ENCODE assay signal across 21 mouse cellular contexts in genomic region chr9:40224289-40224688, GRCm38 (mm10). TPM values are rescaled to one million over a fixed set of nuclear protein-coding genes. Genes with fewer than 3 reads are reported as not detected.
DNase-seq lines count a peak whose midpoint lies in the region; ATAC-seq and TF ChIP-seq lines count a peak whose summit lies in the region.
"Had no signal": no experiment of that assay in that cellular context is flagged by ENCODE, and none has a peak within 500 bp of the region (broad histone marks: within the 10 kb centered on the region; RNA-seq: fewer than 3 reads in every experiment).

No protein-coding gene starts in this region.

- no peak overlapping the region for H3K4me2 ChIP-seq in forebrain, postnatal 0 days (ENCODE audit: low read depth)
- no peak overlapping the region for H3K4me2 ChIP-seq in lung, embryonic 14.5 days
- H3K4me2 ChIP-seq: forebrain, embryonic 13.5 days; heart, embryonic 15.5 days; kidney, embryonic 15.5 days; limb, embryonic 12.5 days; midbrain, embryonic 12.5 days had no signal

- no peak for DNase-seq in forebrain, postnatal 0 days
- no peak for DNase-seq in forebrain, embryonic 10.5 days (ENCODE audit: extremely low spot score, low spot score)
- DNase-seq in lung, embryonic 14.5 days, result no peak
- no peak for DNase-seq in lung, adult 18-20 months
- no peak for DNase-seq in ES-E14 (ENCODE audit: low read depth, low spot score)
- DNase-seq in retina, postnatal 1 day, result peak; percentile 9
- DNase-seq: adrenal gland, postnatal 10 days; thymus, postnatal 4 days had no signal

- no peak overlapping the region for H3K27ac ChIP-seq in forebrain, postnatal 0 days (ENCODE audit: low read depth, low read length)
- no peak overlapping the region for H3K27ac ChIP-seq in forebrain, embryonic 10.5 days
- H3K27ac ChIP-seq in lung, embryonic 14.5 days (ENCODE audit: low read depth), result no peak overlapping the region
- H3K27ac ChIP-seq in ES-E14 (ENCODE audit: insufficient read depth, low read depth, low read length, poor library complexity, severe bottlenecking), result no peak overlapping the region
- H3K27ac ChIP-seq: forebrain, embryonic 13.5 days; heart, embryonic 15.5 days; hindbrain, embryonic 10.5 days; kidney, embryonic 15.5 days; limb, embryonic 12.5 days; liver, embryonic 14.5 days; midbrain, embryonic 12.5 days had no signal

- TF ChIP-seq CTCF in forebrain, postnatal 0 days (IDR thresholded peaks at IDR 0.05; ENCODE audit: low read depth), result peak; percentile 54
- TF ChIP-seq CTCF in lung, embryonic 14.5 days (IDR thresholded peaks at IDR 0.05; ENCODE audit: low read depth), result peak; percentile 22; the same call in 1 of the 2 replicates

- H3K4me1 ChIP-seq in forebrain, postnatal 0 days (ENCODE audit: insufficient read depth), result no peaks in the 10 kb centered on the region; the same call in 1 of the 2 replicates
- H3K4me1 ChIP-seq in forebrain, embryonic 10.5 days, result no peaks in the 10 kb centered on the region
- no peaks in the 10 kb centered on the region for H3K4me1 ChIP-seq in lung, embryonic 14.5 days (ENCODE audit: insufficient read depth)
- H3K4me1 ChIP-seq in ES-E14 (ENCODE audit: control insufficient read depth in 2 of 2, insufficient read depth in 2 of 2, low read length in 2 of 2, poor library complexity in 1 of 2), result peaks cover 2 to 13% of the 10 kb centered on the region in 2 experiments; a peak in 3 of 4 replicates
- H3K4me1 ChIP-seq: forebrain, embryonic 13.5 days; heart, embryonic 15.5 days; hindbrain, embryonic 10.5 days; kidney, embryonic 15.5 days; limb, embryonic 12.5 days had no signal

- no peaks in the 10 kb centered on the region for H3K27me3 ChIP-seq in forebrain, postnatal 0 days (ENCODE audit: insufficient read depth, low read length)
- H3K27me3 ChIP-seq in forebrain, embryonic 10.5 days (ENCODE audit: poor library complexity, severe bottlenecking), result no peaks in the 10 kb centered on the region
- no peaks in the 10 kb centered on the region for H3K27me3 ChIP-seq in lung, embryonic 14.5 days (ENCODE audit: insufficient read depth, low read length)
- H3K27me3 ChIP-seq: forebrain, embryonic 13.5 days; kidney, embryonic 15.5 days; limb, embryonic 12.5 days; midbrain, embryonic 12.5 days had no signal

- H3K4me3 ChIP-seq in forebrain, postnatal 0 days (ENCODE audit: low read depth, low read length), result no peak overlapping the region
- no peak overlapping the region for H3K4me3 ChIP-seq in forebrain, embryonic 10.5 days
- no peak overlapping the region for H3K4me3 ChIP-seq in lung, embryonic 14.5 days (ENCODE audit: low read depth, low read length)
- H3K4me3 ChIP-seq in ES-E14 (ENCODE audit: insufficient read depth in 1 of 2, low read depth in 1 of 2, low read length in 2 of 2, poor library complexity in 1 of 2, severe bottlenecking in 1 of 2), result no peak overlapping the region
- H3K4me3 ChIP-seq: forebrain, embryonic 13.5 days; heart, embryonic 15.5 days; hindbrain, embryonic 10.5 days; kidney, embryonic 15.5 days; limb, embryonic 12.5 days; midbrain, embryonic 12.5 days had no signal

- H3K9ac ChIP-seq in forebrain, postnatal 0 days, result no peak overlapping the region
- H3K9ac ChIP-seq in lung, embryonic 14.5 days, result no peak overlapping the region
- H3K9ac ChIP-seq in ES-E14 (ENCODE audit: insufficient read depth, low read depth, low read length, poor library complexity, severe bottlenecking), result no peak overlapping the region
- H3K9ac ChIP-seq: forebrain, embryonic 13.5 days; heart, embryonic 15.5 days; kidney, embryonic 15.5 days; limb, embryonic 12.5 days; liver, embryonic 14.5 days; midbrain, embryonic 12.5 days had no signal

- no peaks in the 10 kb centered on the region for H3K36me3 ChIP-seq in forebrain, postnatal 0 days (ENCODE audit: insufficient read depth)
- no peaks in the 10 kb centered on the region for H3K36me3 ChIP-seq in forebrain, embryonic 10.5 days (replicated peaks)
- no peaks in the 10 kb centered on the region for H3K36me3 ChIP-seq in lung, embryonic 14.5 days (ENCODE audit: insufficient read depth)
- peaks cover 18% of the 10 kb centered on the region for H3K36me3 ChIP-seq in ES-E14 (ENCODE audit: control insufficient read depth, insufficient read depth, low read length, poor library complexity, severe bottlenecking)
- H3K36me3 ChIP-seq: G1E; heart, embryonic 15.5 days; hindbrain, embryonic 10.5 days; kidney, embryonic 15.5 days; limb, embryonic 12.5 days; midbrain, embryonic 12.5 days had no signal

- no peak for ATAC-seq in forebrain, postnatal 0 days
- no peak for ATAC-seq in lung, embryonic 14.5 days (ENCODE audit: insufficient read depth)
- ATAC-seq in CD4-positive, CD25-positive, alpha-beta regulatory T cell, adult 4 months, result no peak
- ATAC-seq: forebrain, embryonic 13.5 days; inflammation-experienced regulatory T-cells, adult 6 months had no signal

- in situ Hi-C loops in ES-E14 (cut with MboI; ENCODE audit: low sequenced_read_pairs in 2 of 2, unreplicated experiment in 2 of 2), result no loop called here

- WGBS in forebrain, postnatal 0 days, result 68% methylated on average over 4 of the region's 4 CpGs
- 69% methylated on average over 4 of the region's 4 CpGs for WGBS in forebrain, embryonic 10.5 days
- 65% methylated on average over 4 of the region's 4 CpGs for WGBS in lung, embryonic 14.5 days

- H3K9me3 ChIP-seq in forebrain, postnatal 0 days (ENCODE audit: low read length), result no peaks in the 10 kb centered on the region
- no peaks in the 10 kb centered on the region for H3K9me3 ChIP-seq in forebrain, embryonic 10.5 days
- H3K9me3 ChIP-seq in lung, embryonic 14.5 days (ENCODE audit: low read depth, low read length), result no peaks in the 10 kb centered on the region
- no peaks in the 10 kb centered on the region for H3K9me3 ChIP-seq in ES-E14 (ENCODE audit: control insufficient read depth, insufficient read depth, low read depth, low read length)
- H3K9me3 ChIP-seq: forebrain, embryonic 13.5 days; heart, embryonic 15.5 days; hindbrain, embryonic 10.5 days; kidney, embryonic 15.5 days; limb, embryonic 12.5 days; midbrain, embryonic 12.5 days had no signal

TF ChIP-seq in ES-E14, 5 proteins besides CTCF, POLR2A, EP300 and RAD21:
- TF ChIP-seq ZNF384 (IDR thresholded peaks at IDR 0.05; ENCODE audit: low read depth, low read length), result no peak
- TF ChIP-seq MAFK (IDR thresholded peaks at IDR 0.05; ENCODE audit: insufficient read depth, low read depth, low read length), result 0 out of 2 replicates have a peak, but pooled peaks have one; percentile 27
TF ChIP-seq in ES-E14: peak in this region for 1.

RNA-seq across cellular contexts. Expression of gene Zfp202, which starts 32.2 kb away (rescaled TPM):
- total RNA-seq in forebrain, postnatal 0 days (2014; rRNA removed), result 9.3 and 9.8 TPM in 2 replicates
- 3.7 and 6.6 TPM in 2 replicates for polyA plus RNA-seq in forebrain, postnatal 0 days (2015; fragmentation: Nextera tagmentation; extraction: Ambion mirVana)
- polyA plus RNA-seq in forebrain, embryonic 10.5 days (2016; fragmentation: Nextera tagmentation; extraction: Ambion mirVana), result 7.5 and 8.1 TPM in 2 replicates
- 5.0 and 6.0 TPM in 2 replicates for polyA plus RNA-seq in lung, embryonic 14.5 days (2014; fragmentation: Nextera tagmentation; extraction: Ambion mirVana)
- total RNA-seq in ES-E14 (2012; rRNA removed), result 2.1 and 2.2 TPM in 2 replicates
- polyA plus RNA-seq in CD4-positive, CD25-positive, alpha-beta regulatory T cell, adult 4 months (2017; shearing (Covaris generic)), result 1 to 10 TPM; 1.5 TPM

RNA-seq across cellular contexts. Expression of gene Olfr986, which starts 43.6 kb away (rescaled TPM):
- not detected in 2 replicates for total RNA-seq in forebrain, postnatal 0 days (2014; rRNA removed)
- polyA plus RNA-seq in forebrain, postnatal 0 days (2015; fragmentation: Nextera tagmentation; extraction: Ambion mirVana), result not detected in 2 replicates
- polyA plus RNA-seq in forebrain, embryonic 10.5 days (2016; fragmentation: Nextera tagmentation; extraction: Ambion mirVana), result not detected in 2 replicates
- polyA plus RNA-seq in lung, embryonic 14.5 days (2014; fragmentation: Nextera tagmentation; extraction: Ambion mirVana), result not detected in 2 replicates
- total RNA-seq in ES-E14 (2012; rRNA removed), result 0.31 and 0.53 TPM in 2 replicates
- not detected for polyA plus RNA-seq in CD4-positive, CD25-positive, alpha-beta regulatory T cell, adult 4 months (2017; shearing (Covaris generic))
- total RNA-seq: adrenal gland, postnatal 10 days; granulocyte monocyte progenitor cell, adult 5-6 weeks; left cerebral cortex, adult 8-10 months; neutrophil, adult 5-6 weeks had no signal
- polyA plus RNA-seq: forebrain, embryonic 13.5 days; G1E; heart, embryonic 15.5 days; hindbrain, embryonic 10.5 days; inflammation-experienced regulatory T-cells, adult 6 months; kidney, embryonic 15.5 days; limb, embryonic 12.5 days; liver, embryonic 14.5 days; midbrain, embryonic 12.5 days had no signal

RNA-seq across cellular contexts. Expression of gene Scn3b, which starts 44.7 kb away (rescaled TPM):
- total RNA-seq in forebrain, postnatal 0 days (2014; rRNA removed), result 210 and 226 TPM in 2 replicates
- 114 and 133 TPM in 2 replicates for polyA plus RNA-seq in forebrain, postnatal 0 days (2015; fragmentation: Nextera tagmentation; extraction: Ambion mirVana)
- 1.2 and 2.2 TPM in 2 replicates for polyA plus RNA-seq in forebrain, embryonic 10.5 days (2016; fragmentation: Nextera tagmentation; extraction: Ambion mirVana)
- 2.9 and 4.4 TPM in 2 replicates for polyA plus RNA-seq in lung, embryonic 14.5 days (2014; fragmentation: Nextera tagmentation; extraction: Ambion mirVana)
- total RNA-seq in ES-E14 (2012; rRNA removed), result 3.1 TPM in 2 replicates
- under 1 TPM in 1 of 2 experiments, not detected in 1; 0.13 TPM for polyA plus RNA-seq in CD4-positive, CD25-positive, alpha-beta regulatory T cell, adult 4 months (2017; shearing (Covaris generic))
- total RNA-seq: granulocyte monocyte progenitor cell, adult 5-6 weeks; neutrophil, adult 5-6 weeks had no signal
- polyA plus RNA-seq: G1E; inflammation-experienced regulatory T-cells, adult 6 months had no signal

Comparison
In these comparisons a context has a peak if more than half of its experiments do, and no peak if none do; other contexts are left out.
1. RNA of gene Scn3b, which starts 44.7 kb away (polyA plus RNA-seq): 114 to 133 TPM in forebrain, postnatal 0 days; 2.9 to 4.4 TPM in lung, embryonic 14.5 days, 1.2 to 2.2 TPM in forebrain, embryonic 10.5 days and 0.13 TPM in CD4-positive, CD25-positive, alpha-beta regulatory T cell, adult 4 months; every median in the first group is over 10 times any median in the second.